Mouse (Mus musculus) lung, adult 2 months (tissue): ENCODE measurements around the gene Cib1. TPM values are rescaled to one million over a fixed set of nuclear protein-coding genes. Genes with fewer than 3 reads are reported as not detected.

ENCODE experiments used
- DNase-seq: peaks from one replicate; pipeline ENCODE4 v3.0.0; 2022
- H3K4me1 ChIP-seq: fragments of 200-500 bp; 2 replicates; pipeline ENCODE4 v1.6.1; 2011; ENCODE audit warnings: low read length; ENCODE audit not compliant: control insufficient read depth, insufficient read depth
- H3K4me3 ChIP-seq: fragments of 200-500 bp; replicated peaks from 2 replicates; pipeline ENCODE3; 2011; ENCODE audit warnings: low read depth, mild to moderate bottlenecking, control low read depth, low read length; ENCODE audit errors: extremely low read depth
- CTCF ChIP-seq: fragments of 200-500 bp; IDR thresholded peaks from 2 replicates; pipeline ENCODE4 v1.5.1; 2011; ENCODE audit warnings: mild to moderate bottlenecking, low read length, control low read depth; ENCODE audit not compliant: insufficient read depth
- POLR2A ChIP-seq: fragments of 200-500 bp; IDR thresholded peaks from 2 replicates; pipeline ENCODE4 v1.6.1; 2011; ENCODE audit warnings: low read depth, mild to moderate bottlenecking, control low read depth, low read length, borderline replicate concordance; ENCODE audit errors: extremely low read depth
- WGBS: fragments of 180-500 bp; shearing (Covaris S2); methylation state at CpG from one replicate; pipeline ENCODE4 v1.1.7; 2018; 5-methylcytosine and 5-hydroxymethylcytosine counted together
- polyA plus RNA-seq: library from polyadenylated mRNA; depleted of rRNA; stranded (reverse); fragments of >200 nt; gene quantifications from 2 replicates; pipeline ENCODE4 v1.2.3, GENCODE M21; 2012

Cib1 gene
- polyA plus RNA-seq, 1 experiment, result 94.6 TPM

GRCm38 (mm10) chr7:80205705-80206589 lies 26.7 kb downstream of the Cib1 start:
- peaks cover 9% of the 10 kb centered on the region for H3K4me1 ChIP-seq
- H3K4me3 ChIP-seq, result no peak overlapping the region
- no peak for DNase-seq
- 76% methylated on average over 12 of the region's 12 CpGs for WGBS
- TF ChIP-seq CTCF, result no peak
- no peak for TF ChIP-seq POLR2A

- Histone ChIP-seq H3K4me1 (peaks cover 7% of the 10 kb centered on the region), H3K4me3 (no peak overlapping the region)
- DNase-seq, result no peak
- WGBS, result 83% methylated on average over 7 of the region's 7 CpGs
- no peak for TF ChIP-seq POLR2A
- TF ChIP-seq CTCF, result no peak
Measured at GRCm38 (mm10) chr7:80204961-80205360, 27.7 kb downstream of the Cib1 start.

GRCm38 (mm10) chr7:80204362-80204761 lies 28.3 kb downstream of the Cib1 start:
- Histone ChIP-seq H3K4me3 (no peak overlapping the region), H3K4me1 (peaks cover 7% of the 10 kb centered on the region)
- DNase-seq, result no peak
- WGBS, result 73% methylated on average over 4 of the region's 4 CpGs
- TF ChIP-seq POLR2A (no peak), CTCF (no peak)

- 65% methylated on average over 12 of the region's 12 CpGs for WGBS
- Histone ChIP-seq H3K4me1 (peaks cover 10% of the 10 kb centered on the region), H3K4me3 (no peak overlapping the region)
- no peak for DNase-seq
- TF ChIP-seq POLR2A (no peak), CTCF (no peak)
Measured at GRCm38 (mm10) chr7:80203638-80204096, 28.9 kb downstream of the Cib1 start.

- TF ChIP-seq CTCF (no peak), POLR2A (no peak)
- 82% methylated on average over 5 of the region's 5 CpGs for WGBS
- DNase-seq, result no peak
- peaks cover 10% of the 10 kb centered on the region for H3K4me1 ChIP-seq
- H3K4me3 ChIP-seq, result no peak overlapping the region
Measured at GRCm38 (mm10) chr7:80202961-80203360, 29.7 kb downstream of the Cib1 start.

GRCm38 (mm10) chr7:80201888-80202540 lies 30.6 kb downstream of the Cib1 start:
- 79% methylated on average over 15 of the region's 15 CpGs for WGBS
- no peak for DNase-seq
- TF ChIP-seq POLR2A, result no peak
- TF ChIP-seq CTCF, result no peak
- Histone ChIP-seq H3K4me3 (no peak overlapping the region), H3K4me1 (peaks cover 5% of the 10 kb centered on the region)

- DNase-seq, result no peak
- TF ChIP-seq CTCF (no peak), POLR2A (no peak)
- 84% methylated on average over 5 of the region's 5 CpGs for WGBS
- no peak overlapping the region for H3K4me3 ChIP-seq
- peaks cover 3% of the 10 kb centered on the region for H3K4me1 ChIP-seq
Measured at GRCm38 (mm10) chr7:80200963-80201539, 31.6 kb downstream of the Cib1 start.

GRCm38 (mm10) chr7:80200588-80200945 lies 32.0 kb downstream of the Cib1 start:
- TF ChIP-seq CTCF, result no peak
- TF ChIP-seq POLR2A, result no peak
- WGBS, result 95% methylated on average over 6 of the region's 6 CpGs
- H3K4me1 ChIP-seq, result peaks cover 3% of the 10 kb centered on the region
- DNase-seq, result no peak
- H3K4me3 ChIP-seq, result no peak overlapping the region

- peaks cover 3% of the 10 kb centered on the region for H3K4me1 ChIP-seq
- no peak for TF ChIP-seq POLR2A
- no peak for TF ChIP-seq CTCF
- no peak for DNase-seq
- H3K4me3 ChIP-seq, result no peak overlapping the region
- 77% methylated on average over 11 of the region's 11 CpGs for WGBS
Measured at GRCm38 (mm10) chr7:80199851-80200587, 32.6 kb downstream of the Cib1 start.
